Mouse (Mus musculus) stomach, embryonic 16.5 days (tissue): Measurements from ENCODE around the gene Amh. TPM values are rescaled to one million over a fixed set of nuclear protein-coding genes. Genes with fewer than 3 reads are reported as not detected.
A peak's percentile ranks its signal among the peaks of the same experiment; 100 is the strongest.
"Not testable (repeated sequence)": the region's sequence is repeated elsewhere in the genome, so short reads cannot be mapped to it uniquely, and the experiment has no call there.

Experiments used
- ATAC-seq: fragments of 200-750 bp; cut with Nextera tagmentation; 2 replicates; pipeline ENCODE4 v1.8.0; 2017; ENCODE audit warnings: moderate number of reproducible peaks, moderate TSS enrichment; ENCODE audit not compliant: insufficient read depth, low FRiP score
- H3K27ac ChIP-seq: fragments of 300-500 bp; sonication (generic); 2 replicates; pipeline ENCODE4 v1.5.1; 2014; ENCODE audit warnings: low read length
- H3K27me3 ChIP-seq: fragments of 300-500 bp; sonication (generic); 2 replicates; pipeline ENCODE4 v1.6.1; 2014; ENCODE audit warnings: low read length, control low read depth, mixed read lengths; ENCODE audit not compliant: control insufficient read depth, insufficient read depth
- H3K36me3 ChIP-seq: fragments of 300-500 bp; sonication (generic); 2 replicates; pipeline ENCODE4 v1.6.1; 2014; ENCODE audit warnings: low read length; ENCODE audit not compliant: control insufficient read depth, insufficient read depth
- H3K4me1 ChIP-seq: fragments of 300-500 bp; sonication (generic); 2 replicates; pipeline ENCODE4 v1.6.1; 2014; ENCODE audit warnings: low read length, control low read depth, mixed read lengths; ENCODE audit not compliant: control insufficient read depth, insufficient read depth
- H3K4me2 ChIP-seq: fragments of 300-500 bp; sonication (generic); 2 replicates; pipeline ENCODE4 v1.6.1; 2014; ENCODE audit warnings: low read depth, low read length, mixed read lengths
- H3K4me3 ChIP-seq: fragments of 300-500 bp; sonication (generic); replicated peaks from 2 replicates; pipeline ENCODE4 v1.5.1; 2014; ENCODE audit warnings: mild to moderate bottlenecking, low read length
- H3K9ac ChIP-seq: fragments of 300-500 bp; sonication (generic); 2 replicates; pipeline ENCODE4 v1.6.1; 2014; ENCODE audit warnings: low read length
- H3K9me3 ChIP-seq: fragments of 300-500 bp; sonication (generic); replicated peaks from 2 replicates; pipeline ENCODE4 v1.6.1; 2016; ENCODE audit warnings: low read length, control low read depth; ENCODE audit not compliant: control insufficient read depth
- WGBS: fragments of 180-500 bp; shearing (Covaris S2); extraction: QIAGEN DNeasy Blood & Tissue Kit; methylation state at CpG from one replicate; pipeline ENCODE4 v1.1.7; 2014; 5-methylcytosine and 5-hydroxymethylcytosine counted together
- polyA plus RNA-seq: library from polyadenylated mRNA; unstranded; fragments of >200 nt; fragmentation: Nextera tagmentation; extraction: Ambion mirVana; gene quantifications from 2 replicates; pipeline ENCODE4 v1.2.1, GENCODE M21; 2015

The Amh gene
- polyA plus RNA-seq, 1 experiment from 2014 or later: not detected

GRCm38 (mm10) chr10:80827870-80828420 is 22.9 kb downstream of the Amh start:
- Histone ChIP-seq H3K27me3 (no peaks in the 10 kb centered on the region), H3K4me3 (peak overlapping the region; percentile 70), H3K36me3 (peaks cover 11% of the 10 kb centered on the region; the same call in 1 of the 2 replicates), H3K9ac (peak overlapping the region; percentile 93), H3K9me3 (no peaks in the 10 kb centered on the region), H3K4me1 (peaks cover 26% of the 10 kb centered on the region), H3K27ac (no peak overlapping the region), H3K4me2 (peak overlapping the region; percentile 85)
- ATAC-seq: no peak
- WGBS: 61% methylated on average over 10 of the region's 10 CpGs

- H3K4me1 ChIP-seq: peaks cover 26% of the 10 kb centered on the region
- WGBS: 76% methylated on average over 7 of the region's 9 CpGs
- H3K4me3 ChIP-seq: not testable (repeated sequence)
Observed at GRCm38 (mm10) chr10:80828587-80828986, 23.5 kb downstream of the Amh start.

GRCm38 (mm10) chr10:80829359-80830278 is 24.6 kb downstream of the Amh start:
- no peak overlapping the region for H3K27ac ChIP-seq
- no peak overlapping the region for H3K4me2 ChIP-seq
- peaks cover 26% of the 10 kb centered on the region for H3K4me1 ChIP-seq
- H3K36me3 ChIP-seq: peaks cover 11% of the 10 kb centered on the region; the same call in 1 of the 2 replicates
- no peak overlapping the region for H3K9ac ChIP-seq
- WGBS: 61% methylated on average over 1 of the region's 1 CpGs
- no peak for ATAC-seq
- H3K9me3 ChIP-seq: no peaks in the 10 kb centered on the region; the same call in 1 of the 2 replicates
- no peak overlapping the region for H3K4me3 ChIP-seq
- H3K27me3 ChIP-seq: peaks cover 16% of the 10 kb centered on the region

More at GRCm38 (mm10) chr10:80828587-80828986, 23.5 kb downstream of the Amh start:
- H3K9me3 ChIP-seq, H3K27ac ChIP-seq, ATAC-seq, H3K9ac ChIP-seq, H3K27me3 ChIP-seq: not testable (repeated sequence)
- Histone ChIP-seq H3K4me2 (peak overlapping the region; percentile 85; the same call in 1 of the 2 replicates), H3K36me3 (peaks cover 11% of the 10 kb centered on the region; the same call in 1 of the 2 replicates)

- H3K4me1 ChIP-seq: peaks cover 22% of the 10 kb centered on the region
- no peak for ATAC-seq
- peaks cover 11% of the 10 kb centered on the region; the same call in 1 of the 2 replicates for H3K36me3 ChIP-seq
- H3K9ac ChIP-seq: no peak overlapping the region
- H3K9me3 ChIP-seq: no peaks in the 10 kb centered on the region; the same call in 1 of the 2 replicates
- H3K27ac ChIP-seq: no peak overlapping the region
- H3K4me3 ChIP-seq: no peak overlapping the region
- no peak overlapping the region for H3K4me2 ChIP-seq
- peaks cover 31% of the 10 kb centered on the region for H3K27me3 ChIP-seq
- WGBS: 4% methylated on average over 9 of the region's 9 CpGs
Observed at GRCm38 (mm10) chr10:80831136-80831535, 26.1 kb downstream of the Amh start.

- Histone ChIP-seq H3K4me1 (peaks cover 20% of the 10 kb centered on the region), H3K27me3 (peaks cover 44% of the 10 kb centered on the region), H3K9me3 (no peaks in the 10 kb centered on the region; the same call in 1 of the 2 replicates), H3K9ac (no peak overlapping the region), H3K27ac (no peak overlapping the region), H3K4me2 (no peak overlapping the region), H3K36me3 (peaks cover 11% of the 10 kb centered on the region; the same call in 1 of the 2 replicates), H3K4me3 (no peak overlapping the region)
- no peak for ATAC-seq
- 70% methylated on average over 7 of the region's 7 CpGs for WGBS
Observed at GRCm38 (mm10) chr10:80832818-80833217, 27.8 kb downstream of the Amh start.

GRCm38 (mm10) chr10:80835617-80836016 is 30.6 kb downstream of the Amh start:
- H3K36me3 ChIP-seq: 0 out of 2 replicates have a peak, but pooled peaks cover under 1% of the 10 kb centered on the region
- 46% methylated on average over 30 of the region's 30 CpGs for WGBS
- H3K27me3 ChIP-seq: peaks cover 44% of the 10 kb centered on the region
- H3K4me3 ChIP-seq: no peak overlapping the region
- H3K9ac ChIP-seq: no peak overlapping the region
- no peak overlapping the region for H3K27ac ChIP-seq
- H3K9me3 ChIP-seq: no peaks in the 10 kb centered on the region; the same call in 1 of the 2 replicates
- no peak overlapping the region for H3K4me2 ChIP-seq
- peaks cover 7% of the 10 kb centered on the region for H3K4me1 ChIP-seq
- no peak for ATAC-seq

- H3K36me3 ChIP-seq: no peaks in the 10 kb centered on the region
Observed at GRCm38 (mm10) chr10:80836949-80837379, 31.9 kb downstream of the Amh start.

GRCm38 (mm10) chr10:80837827-80838226 is 32.8 kb downstream of the Amh start:
- 31% methylated on average over 2 of the region's 2 CpGs for WGBS
- H3K9ac ChIP-seq: no peak overlapping the region
- no peaks in the 10 kb centered on the region for H3K4me1 ChIP-seq
- no peak overlapping the region for H3K4me2 ChIP-seq
- no peaks in the 10 kb centered on the region for H3K36me3 ChIP-seq
- no peak for ATAC-seq
- H3K27ac ChIP-seq: no peak overlapping the region
- H3K4me3 ChIP-seq: no peak overlapping the region
- no peaks in the 10 kb centered on the region; the same call in 1 of the 2 replicates for H3K9me3 ChIP-seq
- H3K27me3 ChIP-seq: peaks cover 56% of the 10 kb centered on the region

More at GRCm38 (mm10) chr10:80836949-80837379, 31.9 kb downstream of the Amh start:
- no peak overlapping the region for H3K9ac ChIP-seq
- H3K27ac ChIP-seq: no peak overlapping the region
- H3K4me3 ChIP-seq: no peak overlapping the region
- peaks cover 47% of the 10 kb centered on the region for H3K27me3 ChIP-seq
- no peaks in the 10 kb centered on the region; the same call in 1 of the 2 replicates for H3K9me3 ChIP-seq
- ATAC-seq: no peak
- no peaks in the 10 kb centered on the region for H3K4me1 ChIP-seq
- no peak overlapping the region for H3K4me2 ChIP-seq
- 52% methylated on average over 7 of the region's 7 CpGs for WGBS
